Mouse (Mus musculus) kidney, postnatal 25 days (tissue): ENCODE measurements around the gene Tmem269.
A peak's percentile ranks its signal among the peaks of the same experiment; 100 is the strongest.

Experiments
- DNase-seq, 2 experiments: peaks; one replicate each; pipeline ENCODE4 v3.0.0; 2021; ENCODE audit warnings: mixed read lengths in 2 of 2

Gene Tmem269

DNA sequence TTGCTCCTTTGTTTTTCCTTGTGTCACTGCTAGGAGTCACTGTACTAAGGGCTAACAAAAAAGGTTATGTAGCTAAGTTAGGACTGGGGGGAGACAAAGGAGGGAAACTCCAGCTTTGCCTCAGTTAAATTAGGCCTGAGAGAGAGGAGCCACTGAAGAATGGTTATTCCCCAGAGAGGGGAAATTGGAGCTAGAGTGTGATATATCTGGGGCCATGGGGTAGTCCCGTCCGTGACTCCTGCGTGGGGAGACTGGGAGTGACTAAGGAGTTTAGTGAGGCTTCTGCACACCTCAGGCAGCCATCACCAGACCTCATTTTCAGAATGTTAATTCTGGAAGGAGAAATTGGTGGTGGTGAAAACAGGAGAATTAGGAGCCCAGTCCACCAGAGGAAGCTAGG, 16.3 kb upstream of the Tmem269 start:
- no peak for DNase-seq

DNA sequence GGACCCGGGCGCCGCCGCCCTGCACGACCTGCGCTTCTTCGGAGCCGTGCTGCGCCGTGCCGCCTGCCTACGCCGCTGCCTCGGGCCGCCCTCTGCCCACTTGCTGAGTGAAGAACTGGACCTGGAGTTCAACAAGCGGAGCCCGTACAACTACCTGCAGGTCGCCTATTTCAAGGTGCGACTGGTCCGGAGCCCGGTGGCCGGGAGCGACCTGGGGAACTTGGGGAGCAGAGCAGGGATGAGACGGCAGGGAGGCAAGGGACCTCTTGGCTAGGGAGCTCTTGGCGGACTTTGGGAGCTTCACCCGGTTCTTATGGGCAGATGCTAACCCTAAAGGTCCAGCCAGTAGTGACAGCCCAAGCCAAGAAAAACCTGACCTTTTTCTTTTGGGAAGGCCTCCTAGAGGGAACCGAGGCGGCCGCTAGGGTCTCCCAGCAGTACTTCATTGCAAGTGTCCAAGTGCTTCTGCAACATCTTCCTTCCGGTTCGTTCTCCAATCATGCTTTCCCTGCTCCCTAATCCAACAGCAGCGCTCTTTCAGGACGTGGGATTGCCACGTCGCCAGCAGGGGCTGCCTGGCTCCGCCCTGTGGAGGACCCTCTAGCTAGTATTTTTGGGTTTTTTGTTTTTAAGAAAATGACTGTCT, 15.4 kb upstream of the Tmem269 start:
- DNase-seq: peak; percentile 35 to 69

DNA sequence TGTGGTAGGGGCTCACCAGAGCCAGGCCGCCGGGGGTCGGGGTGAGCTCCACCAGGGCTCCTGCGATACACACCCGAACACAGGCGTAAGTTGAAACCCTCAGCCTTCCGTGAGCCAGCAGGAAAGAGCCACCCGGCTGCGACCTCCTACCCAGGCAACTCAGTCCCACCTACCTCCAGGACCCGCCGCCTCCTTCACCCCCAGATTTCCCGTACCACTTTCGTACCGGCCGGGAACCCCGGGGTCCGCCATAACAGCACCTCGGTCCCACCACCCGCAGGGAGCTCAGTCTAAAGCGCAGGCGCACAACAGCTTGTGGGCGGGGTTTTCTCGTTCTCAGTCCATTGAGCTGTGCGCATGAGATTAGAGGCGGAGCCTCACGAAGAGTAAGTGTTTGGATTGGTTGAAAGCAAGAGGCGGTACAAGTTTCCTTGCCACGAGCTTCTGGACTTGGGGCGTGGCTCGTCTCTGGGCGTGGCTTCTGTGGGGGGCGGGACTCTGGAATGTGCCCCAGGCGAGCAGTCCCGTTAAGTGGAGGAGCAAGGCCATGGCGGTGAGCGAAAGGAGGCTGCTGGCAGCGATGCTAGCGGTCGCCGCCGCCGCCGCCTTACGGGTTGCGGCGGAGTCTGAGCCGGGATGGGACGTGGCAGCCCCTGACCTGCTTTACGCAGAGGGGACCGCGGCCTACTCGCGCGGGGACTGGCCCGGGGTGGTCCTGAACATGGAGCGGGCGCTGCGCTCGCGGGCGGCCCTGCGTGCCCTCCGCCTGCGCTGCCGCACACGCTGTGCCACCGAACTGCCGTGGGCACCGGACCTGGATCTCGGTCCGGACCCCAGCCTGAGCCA, 14.6 kb upstream of the Tmem269 start, which contains the start of the genes AU022252 and P3h1:
Gene AU022252, minus strand, starts transcription at position 303 of the 846 bp plus-strand sequence.
Gene P3h1, plus strand, starts transcription at position 506 of the 846 bp plus-strand sequence.
- peak; percentile 99 to 100 for DNase-seq

DNA sequence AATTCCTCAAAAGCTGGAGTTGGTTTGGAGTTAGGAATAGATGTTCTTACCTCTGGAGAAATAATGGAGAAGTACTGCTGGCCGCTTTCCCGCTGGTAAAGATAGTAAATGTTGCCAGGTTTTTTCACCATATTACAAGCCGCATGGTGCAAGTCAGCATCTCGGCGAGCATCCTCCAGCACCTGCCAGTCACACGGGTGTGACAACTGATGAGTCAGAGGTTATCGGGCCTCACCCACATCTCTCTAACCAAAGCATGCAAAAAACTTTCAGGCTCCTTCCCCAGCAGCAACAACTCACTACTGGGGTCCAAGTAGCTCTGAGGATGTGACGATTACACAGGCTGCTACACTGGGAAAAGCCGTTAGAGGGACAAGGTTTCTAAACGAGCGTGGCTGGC, 8.7 kb upstream of the Tmem269 start:
- DNase-seq: no peak

DNA sequence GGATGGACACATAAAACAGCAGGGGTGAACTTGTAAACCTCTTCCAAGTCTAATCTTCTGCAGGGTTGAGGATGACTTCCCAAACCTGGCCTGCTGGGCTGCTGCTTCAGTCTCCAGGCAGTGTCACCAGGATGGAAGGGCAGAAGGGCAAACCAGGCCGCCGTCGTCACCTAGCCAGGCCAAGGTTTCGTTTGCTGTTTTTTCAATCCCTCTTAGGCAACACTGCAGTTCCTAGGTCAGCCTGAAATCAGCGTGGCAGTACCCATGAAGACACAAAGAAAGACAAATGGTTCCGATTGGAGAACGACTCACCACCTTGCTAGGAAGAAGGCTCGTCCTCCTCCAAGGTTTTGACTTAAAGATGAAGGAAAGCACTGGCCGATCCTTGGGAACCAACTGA, 7.7 kb upstream of the Tmem269 start:
- DNase-seq: no peak

DNA sequence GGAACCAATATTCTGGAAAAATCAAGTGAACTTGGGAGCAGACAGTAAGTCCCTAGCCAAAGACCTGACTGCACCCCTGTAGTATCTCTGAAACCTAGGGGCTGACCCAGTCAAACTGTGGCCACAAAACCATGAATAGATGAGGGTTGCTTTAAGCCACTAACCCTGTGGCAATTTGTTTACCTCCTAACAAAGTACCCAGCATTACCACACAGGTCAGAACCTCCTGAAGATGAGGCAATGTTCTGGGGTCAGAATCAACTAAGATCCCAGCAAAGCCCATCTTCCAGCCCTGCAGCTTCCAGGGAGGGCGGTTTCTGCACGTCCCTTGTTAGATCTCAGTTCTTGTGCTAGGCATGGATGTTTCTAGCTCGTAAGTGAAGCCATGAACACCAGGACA, 6.5 kb upstream of the Tmem269 start:
- DNase-seq: no peak

DNA sequence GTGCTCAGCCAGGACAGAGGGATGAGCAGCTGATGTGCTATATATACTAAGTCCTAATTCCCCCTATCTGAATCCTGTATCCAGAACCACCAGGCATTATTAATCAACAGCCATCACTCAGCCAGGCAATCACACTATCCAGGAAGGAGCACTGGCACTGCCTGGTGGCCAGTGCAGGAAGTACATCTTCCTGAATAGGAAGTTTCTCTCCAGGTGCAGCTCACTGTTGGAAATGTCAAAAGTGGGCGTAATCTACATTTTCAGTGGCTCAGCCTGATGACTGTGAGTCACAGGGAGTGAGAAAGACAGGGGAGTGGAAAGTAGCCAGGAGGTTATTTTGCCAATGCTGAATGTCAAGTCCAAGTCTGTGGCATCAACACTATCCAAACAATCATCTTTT, 5.7 kb upstream of the Tmem269 start:
- DNase-seq: peak; percentile 45 to 46

DNA sequence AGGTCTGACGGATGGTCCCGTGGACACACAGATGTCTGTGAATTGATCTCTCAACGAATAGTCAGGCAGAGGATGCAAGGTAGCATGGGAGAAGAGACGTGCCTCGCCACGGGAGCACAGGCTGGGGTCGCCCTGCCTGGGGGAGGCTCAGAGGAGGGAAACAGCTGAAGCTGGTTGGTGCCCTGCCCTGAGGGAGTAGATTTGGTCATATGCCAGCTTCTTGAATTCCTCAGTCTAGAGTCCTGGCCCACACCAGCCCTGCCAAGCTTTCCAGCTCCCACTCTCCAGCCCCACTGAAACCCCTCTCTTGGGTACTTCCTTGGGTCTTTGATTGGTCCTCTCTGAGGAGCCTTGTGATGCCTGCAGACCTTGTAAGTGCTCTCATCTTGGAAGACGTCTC, 1.4 kb downstream of the Tmem269 start:
- no peak for DNase-seq

DNA sequence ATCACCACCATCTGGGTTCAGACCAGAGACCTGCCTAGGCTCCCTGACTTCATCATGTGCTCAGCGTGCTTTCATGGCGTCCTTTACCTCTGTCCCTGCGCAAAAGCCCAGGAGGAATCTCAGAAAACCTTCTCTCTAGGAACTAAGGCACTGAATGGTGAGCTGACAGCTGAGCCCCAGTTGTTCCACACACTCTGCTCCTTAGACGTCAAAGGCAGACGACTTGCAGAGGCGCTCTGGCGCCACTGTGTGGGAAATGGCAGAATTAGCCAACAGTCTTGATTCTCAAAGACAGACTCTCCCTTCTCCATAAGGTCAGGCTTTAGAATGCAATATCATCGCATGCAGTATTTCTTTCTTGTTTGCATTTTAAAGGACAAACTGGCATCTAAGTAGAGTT, 13.3 kb downstream of the Tmem269 start:
- peak; percentile 70 to 82 for DNase-seq

DNA sequence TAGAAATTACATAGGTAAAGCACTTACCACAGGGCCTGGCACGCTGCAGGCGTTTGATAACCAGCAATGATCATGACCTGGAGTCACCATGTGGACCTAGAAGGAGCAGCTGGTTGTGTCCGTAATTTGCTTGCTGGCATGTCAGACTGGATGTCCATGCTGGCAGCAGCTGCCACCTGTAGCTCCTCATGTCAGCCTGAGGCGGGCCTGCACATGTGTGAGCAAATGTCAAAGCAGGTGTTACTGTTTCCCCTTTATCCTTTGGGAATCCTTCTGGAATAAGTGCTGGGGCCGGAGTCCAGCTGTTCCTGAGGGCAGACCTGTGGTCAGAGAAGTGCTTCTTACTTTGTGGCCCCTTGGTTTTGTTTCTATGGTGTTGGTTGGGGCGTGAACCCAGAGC, 19.9 kb downstream of the Tmem269 start:
- no peak for DNase-seq

DNA sequence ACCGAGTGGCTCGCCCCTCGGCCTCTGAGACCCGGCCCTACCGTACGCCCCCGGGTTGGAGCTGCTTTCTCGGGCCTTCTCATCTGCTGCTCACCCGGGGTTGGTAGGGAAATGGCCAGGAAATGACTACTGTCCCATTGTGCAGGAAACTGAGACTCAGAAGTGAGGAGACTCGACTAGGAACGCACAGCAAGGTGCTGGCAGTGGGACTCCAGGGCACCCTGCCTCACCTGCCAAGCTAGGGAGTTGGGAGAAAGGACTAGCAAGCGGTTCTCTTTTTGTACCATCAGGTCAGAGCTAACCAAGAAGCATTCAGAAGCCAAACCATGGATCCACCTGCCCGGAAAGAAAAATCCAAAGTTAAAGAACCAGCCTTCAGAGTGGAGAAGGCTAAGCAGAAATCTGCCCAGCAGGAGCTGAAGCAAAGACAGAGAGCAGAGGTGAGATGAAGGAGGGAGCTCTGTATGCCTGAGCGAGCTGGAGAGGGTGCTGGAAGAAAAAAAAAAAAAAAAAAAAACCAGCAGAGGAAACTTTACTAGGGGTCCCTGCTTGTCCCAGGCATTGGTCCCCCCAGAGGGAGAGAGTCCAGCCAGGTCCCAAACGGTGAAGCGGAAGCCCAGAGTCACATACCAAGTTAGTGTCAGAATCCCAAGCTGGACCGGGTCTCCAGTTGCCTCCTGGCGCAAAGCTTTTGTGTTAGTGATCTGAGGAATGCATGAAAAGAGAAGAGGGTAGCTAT, 22.3 kb downstream of the Tmem269 start:
- DNase-seq: peak in 1 of 2 experiments; percentile 10

DNA sequence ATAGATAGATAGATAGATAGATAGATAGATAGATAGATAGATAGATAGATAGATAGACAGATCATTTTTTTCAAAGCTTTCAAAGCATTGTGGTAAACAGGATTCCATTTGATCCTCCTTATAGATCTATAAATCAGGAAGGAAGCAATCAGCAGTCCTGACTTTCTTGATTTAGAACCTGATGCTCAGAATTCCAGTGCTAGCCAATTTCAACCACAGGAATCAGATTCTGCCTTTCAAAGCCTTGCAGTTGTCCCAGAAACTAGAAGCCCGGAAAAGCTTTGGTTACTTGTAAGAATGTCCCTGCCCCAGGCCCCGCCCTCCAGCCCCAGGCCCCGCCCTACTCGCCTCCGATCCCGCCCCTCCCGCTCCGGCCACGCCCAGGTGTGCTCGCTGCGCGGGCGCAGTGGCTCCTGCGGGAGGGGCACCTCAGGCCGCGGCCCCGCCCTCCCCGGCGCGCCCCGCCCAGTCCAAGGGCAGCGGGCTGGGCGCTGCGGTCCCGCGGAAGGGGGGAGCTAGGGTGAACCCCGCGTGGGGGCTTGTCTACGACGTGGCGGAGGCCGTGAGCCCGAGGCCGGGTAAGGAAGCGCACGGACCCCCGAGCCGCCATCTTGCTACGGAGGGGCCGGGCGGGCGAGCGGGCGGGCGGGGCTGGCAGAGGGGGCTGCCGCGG, 23.0 kb downstream of the Tmem269 start, which contains the start of gene Svbp:
Gene Svbp, plus strand, starts transcription at position 398 of the 673 bp plus-strand sequence.
- peak; percentile 92 to 93 for DNase-seq

DNA sequence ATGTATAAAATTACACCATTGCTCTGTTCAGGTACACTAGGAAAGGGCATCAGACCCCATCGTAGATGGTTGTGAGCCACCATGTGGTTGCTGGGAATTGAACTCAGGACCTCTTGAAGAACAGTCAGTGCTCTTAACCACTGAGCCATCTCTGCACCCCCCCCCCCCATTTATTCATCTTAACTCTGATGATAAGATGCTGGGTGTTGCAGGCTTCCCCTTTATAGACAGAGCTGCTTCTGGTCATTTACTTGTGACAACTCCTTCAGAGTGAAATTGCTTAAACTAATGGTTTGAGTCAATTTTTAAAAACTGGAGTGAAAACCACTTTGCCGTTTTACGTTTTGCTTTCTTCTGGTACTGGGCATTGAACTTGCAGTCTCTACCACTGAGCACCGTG, 25.3 kb downstream of the Tmem269 start:
- DNase-seq: no peak

DNA sequence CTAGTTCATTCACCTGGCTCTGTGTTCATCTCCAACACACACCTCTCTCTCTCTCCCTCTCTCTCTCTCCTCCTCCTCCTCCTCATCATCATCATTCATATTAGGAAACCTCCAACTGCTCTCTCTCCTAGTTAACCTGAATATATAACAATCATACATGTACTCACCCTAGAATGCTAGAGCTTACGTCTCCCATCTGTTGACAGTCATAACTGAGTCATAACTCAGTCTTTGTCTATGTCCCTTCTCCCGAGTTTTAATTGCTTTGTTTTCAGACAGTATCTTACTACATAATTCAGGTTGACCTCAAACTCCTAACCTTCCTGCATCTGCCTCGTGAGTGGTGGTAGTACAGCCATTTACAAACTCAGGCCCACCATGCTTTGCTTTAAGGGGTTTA, 26.7 kb downstream of the Tmem269 start:
- no peak for DNase-seq

DNA sequence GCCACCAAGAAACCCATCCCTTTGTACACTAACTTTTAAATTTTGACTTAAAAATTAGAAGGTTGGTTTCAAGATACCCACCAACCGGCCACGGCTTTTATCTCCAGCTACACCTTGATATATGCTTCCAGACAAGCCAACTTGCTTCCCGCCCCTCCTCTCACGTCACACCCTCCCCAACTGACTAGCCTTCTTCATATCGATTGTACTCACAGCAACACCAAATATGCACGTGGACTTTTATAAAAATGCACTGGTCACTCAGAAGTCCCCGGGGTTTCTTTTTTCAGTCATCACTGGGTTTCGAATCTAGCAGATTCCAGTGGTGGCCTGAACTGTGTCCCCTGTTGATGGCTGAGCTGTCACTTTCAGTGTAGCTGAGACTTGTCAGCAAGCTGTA, 27.4 kb downstream of the Tmem269 start:
- no peak for DNase-seq

DNA sequence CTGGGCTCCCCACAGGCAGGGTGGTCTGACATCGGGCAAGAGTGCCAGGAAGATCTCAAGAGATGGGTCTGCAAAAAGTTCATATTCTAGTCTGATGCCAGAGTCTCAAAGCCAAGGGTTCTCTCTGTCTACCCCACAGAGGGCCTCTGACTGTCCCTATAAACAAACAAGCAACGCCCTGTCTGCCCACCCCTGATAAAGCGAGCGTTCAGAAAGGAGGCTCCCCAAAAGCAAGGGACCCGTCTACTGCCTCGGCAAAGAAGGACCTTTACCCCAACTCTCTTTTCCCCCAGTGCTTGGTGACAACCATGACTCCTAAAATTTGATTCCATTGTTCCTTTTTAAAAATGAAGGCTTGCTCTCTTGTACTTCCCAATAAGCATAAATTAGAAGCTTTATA, 28.2 kb downstream of the Tmem269 start, which contains the start of gene Ermap:
Gene Ermap, minus strand, starts transcription at position 148 of the 400 bp plus-strand sequence.
- no peak for DNase-seq

DNA sequence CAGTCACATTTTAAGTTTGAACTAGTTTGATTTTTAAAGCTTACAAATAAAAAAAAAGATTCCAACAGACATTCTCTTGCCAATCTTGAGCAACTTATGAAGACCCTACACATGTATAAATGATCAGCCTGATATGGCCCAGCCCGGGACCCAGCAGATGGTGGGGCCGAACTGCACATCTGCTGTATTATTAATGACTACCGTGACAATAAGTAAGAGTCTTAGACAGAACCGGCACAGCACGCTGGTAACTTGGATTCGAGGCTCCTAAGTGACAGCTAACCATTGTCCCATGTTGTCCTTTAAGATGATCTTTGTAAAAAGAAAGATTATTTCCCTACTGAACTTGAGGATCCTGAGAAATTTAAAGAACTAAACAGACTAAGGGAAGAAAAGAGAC, 28.6 kb downstream of the Tmem269 start:
- no peak for DNase-seq

DNA sequence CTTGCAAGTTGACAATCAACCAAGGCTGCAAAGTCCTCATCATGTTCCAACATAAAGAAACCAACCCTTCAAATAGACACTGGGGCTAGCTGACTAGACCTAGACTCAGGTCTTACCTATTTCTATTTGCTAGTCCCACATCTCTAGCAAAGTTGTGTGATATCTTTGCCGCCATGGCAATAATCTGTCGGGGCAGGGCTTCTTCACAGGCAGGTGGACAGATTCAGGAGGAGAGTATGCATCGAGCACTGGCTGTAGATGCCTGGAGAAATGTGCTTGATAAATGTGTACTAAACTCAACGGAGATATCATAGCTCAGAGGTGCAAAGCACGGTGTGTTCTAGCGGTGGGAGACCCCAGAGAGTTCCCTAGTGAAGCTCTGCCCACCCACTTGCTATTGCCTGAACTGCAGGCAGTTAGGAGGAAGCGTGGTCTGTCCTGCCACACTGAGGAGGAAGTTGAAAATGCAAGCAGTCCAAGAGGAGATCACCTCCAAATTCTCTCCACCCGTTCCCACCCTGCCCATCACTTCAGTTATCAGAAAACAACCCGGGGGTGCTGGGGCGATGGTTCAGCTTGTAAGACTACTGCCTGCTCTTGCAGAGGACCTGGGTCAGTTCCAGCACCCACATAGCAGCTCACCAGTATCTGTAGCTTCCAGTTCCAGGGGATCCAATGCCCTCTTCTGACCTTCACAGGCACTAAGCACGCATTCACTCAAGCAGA, 29.8 kb downstream of the Tmem269 start:
- DNase-seq: no peak

DNA sequence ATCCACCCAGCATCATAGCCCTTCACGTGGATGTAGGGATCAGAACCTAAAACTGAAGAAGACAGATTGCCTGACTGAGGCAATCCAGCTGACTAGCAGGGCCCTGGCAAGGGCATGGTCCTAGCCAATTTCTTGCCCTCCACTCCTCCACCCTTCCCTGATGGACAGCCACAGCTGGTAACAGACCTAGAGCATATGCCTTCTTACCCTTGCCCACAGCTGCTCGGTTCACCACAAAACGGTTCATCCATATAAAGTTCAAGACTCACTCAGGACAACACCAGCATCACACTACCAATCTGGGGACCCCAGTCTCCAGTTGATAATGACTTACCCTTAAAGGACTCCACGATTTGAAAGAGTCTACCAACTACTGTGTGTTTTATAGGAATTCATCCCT, 32.2 kb downstream of the Tmem269 start:
- DNase-seq: no peak

DNA sequence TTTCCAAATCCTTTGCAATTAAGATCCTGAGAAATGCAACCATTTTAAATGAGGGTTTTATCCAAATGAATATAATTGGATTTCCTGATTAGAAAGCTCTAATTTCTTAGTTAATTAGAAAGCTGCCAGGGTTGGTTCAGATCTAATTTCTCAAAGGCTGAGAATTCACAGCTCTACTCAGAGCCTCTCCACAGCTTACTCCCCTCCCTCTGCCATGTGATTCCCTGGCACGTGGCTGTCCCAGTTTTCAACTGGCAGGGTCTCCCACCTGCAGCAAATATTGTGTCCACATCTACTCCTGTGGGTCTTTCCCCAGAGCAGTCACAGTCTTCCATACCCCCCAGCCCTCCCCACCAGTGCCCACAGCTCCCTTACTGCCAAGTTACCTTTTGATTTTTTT, 34.5 kb downstream of the Tmem269 start:
- no peak for DNase-seq

DNA sequence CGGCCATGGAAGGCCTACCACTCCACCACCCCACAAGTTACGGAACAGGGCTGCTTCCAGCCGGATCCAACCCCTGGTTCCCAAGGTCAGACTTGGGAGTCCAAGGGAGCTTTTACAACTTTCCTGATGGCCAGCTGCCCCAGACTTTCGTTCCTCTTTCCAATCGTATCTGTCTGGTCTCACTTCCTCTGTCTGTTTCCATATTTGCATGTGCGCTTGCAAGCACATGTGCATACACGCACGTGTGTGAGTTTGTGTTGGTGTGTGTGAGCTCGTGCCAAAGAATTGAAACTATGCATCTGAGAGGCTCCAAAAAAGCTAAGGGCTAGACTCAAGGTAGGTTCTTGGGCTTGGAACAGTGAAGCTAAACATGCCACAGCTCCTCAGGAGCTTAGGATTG, 36.6 kb downstream of the Tmem269 start:
- no peak for DNase-seq

DNA sequence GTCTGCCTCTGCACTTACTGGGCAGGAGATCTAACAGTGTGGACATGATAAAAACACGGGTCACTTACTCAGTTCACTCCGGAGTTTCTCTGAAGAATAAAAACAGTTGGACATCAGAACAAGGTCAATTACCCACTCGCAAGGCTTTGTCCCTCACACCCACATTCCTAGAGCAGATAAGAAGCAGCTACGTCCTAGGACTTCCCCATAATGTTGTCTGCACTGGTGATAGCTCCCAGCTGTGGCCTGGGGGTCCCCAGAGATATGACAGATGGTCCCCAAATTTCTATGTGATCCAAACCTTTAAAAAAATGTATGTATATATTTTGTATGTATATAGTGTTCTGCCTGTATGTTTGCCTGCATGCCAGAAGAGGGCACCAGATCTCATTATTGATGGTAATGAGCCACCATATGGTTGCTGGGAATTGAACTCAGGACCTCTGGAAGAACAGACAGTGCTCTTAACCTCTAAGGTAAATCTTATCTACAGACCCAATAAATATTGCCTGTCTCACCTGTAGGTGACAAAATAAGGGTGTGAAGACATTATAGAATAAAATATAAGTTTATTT, 37.8 kb downstream of the Tmem269 start:
- no peak for DNase-seq
